Mouse (Mus musculus): Measurements from ENCODE around the gene Keg1. TPM values are rescaled to one million over a fixed set of nuclear protein-coding genes. Genes with fewer than 3 reads are reported as not detected.

Keg1 gene
- polyA plus RNA-seq, 3 experiments from 2014 or later, result not detected

GRCm38 (mm10) chr19:12765308-12765707 lies 69.7 kb downstream of the Keg1 start, which contains the start of gene Cntf:
TSS of gene Cntf (minus strand) at chr19:12765632.
- ATAC-seq, result no peak

Other genes starting within 250 kb of the Keg1 start
- under 1 TPM in 2 of 3 experiments, not detected in 1; 0.17 to 0.97 TPM for gene Mpeg1, start 235.0 kb upstream of the Keg1 start, polyA plus RNA-seq (2017; shearing (Covaris generic))
- 10 to 100 TPM in 2 of 3 experiments, under 1 TPM in 1; 0.96 to 13.7 (median 11.0) TPM for gene Dtx4, start 194.3 kb upstream of the Keg1 start, polyA plus RNA-seq (2017; shearing (Covaris generic))
- 10 to 100 TPM; 38.8 to 73.2 (median 42.7) TPM for gene Fam111a, start 150.0 kb upstream of the Keg1 start, polyA plus RNA-seq (2017; shearing (Covaris generic))
- gene Gm4952, start 95.8 kb upstream of the Keg1 start, polyA plus RNA-seq (2017; shearing (Covaris generic)), result not detected
- gene Glyat, start 62.5 kb upstream of the Keg1 start, polyA plus RNA-seq (2017; shearing (Covaris generic)), result not detected
- not detected for gene Olfr1442, start 25.3 kb upstream of the Keg1 start, polyA plus RNA-seq (2017; shearing (Covaris generic))
- gene Olfr1443, start 17.7 kb upstream of the Keg1 start, polyA plus RNA-seq (2017; shearing (Covaris generic)), result not detected
- 1 to 10 TPM; 2.4 to 4.2 (median 3.7) TPM for gene Cntf, start 69.8 kb downstream of the Keg1 start, polyA plus RNA-seq (2017; shearing (Covaris generic))
- gene Zfp91, start 100.3 kb downstream of the Keg1 start, polyA plus RNA-seq (2017; shearing (Covaris generic)), result 10 to 100 TPM; 17.7 to 22.3 (median 19.1) TPM
- 100 to 1,000 TPM; 257 to 302 (median 261) TPM for gene Lpxn, start 100.4 kb downstream of the Keg1 start, polyA plus RNA-seq (2017; shearing (Covaris generic))
- under 1 TPM; 0.47 to 0.91 (median 0.54) TPM for gene Gm5244, start 150.9 kb downstream of the Keg1 start, polyA plus RNA-seq (2017; shearing (Covaris generic))
- 1 to 10 TPM in 1 of 3 experiments, under 1 TPM in 2; 0.70 to 1.3 (median 0.74) TPM for gene Olfr1444, start 161.5 kb downstream of the Keg1 start, polyA plus RNA-seq (2017; shearing (Covaris generic))
- gene Olfr1445, start 188.1 kb downstream of the Keg1 start, polyA plus RNA-seq (2017; shearing (Covaris generic)), result not detected
- gene Olfr1446, start 197.7 kb downstream of the Keg1 start, polyA plus RNA-seq (2017; shearing (Covaris generic)), result not detected
- gene Olfr1447, start 208.0 kb downstream of the Keg1 start, polyA plus RNA-seq (2017; shearing (Covaris generic)), result not detected
- gene Olfr1448, start 228.6 kb downstream of the Keg1 start, polyA plus RNA-seq (2017; shearing (Covaris generic)), result not detected
- not detected for gene Olfr1449, start 235.1 kb downstream of the Keg1 start, polyA plus RNA-seq (2017; shearing (Covaris generic))